Mouse (Mus musculus) ES-E14 (cell line): ENCODE measurements around the gene Pou3f3. TPM values are rescaled to one million over a fixed set of nuclear protein-coding genes. Genes with fewer than 3 reads are reported as not detected.

Experiments
- DNase-seq: peaks from one replicate; pipeline ENCODE4 v3.0.0-alpha.2; 2013; ENCODE audit warnings: low read depth, low spot score
- H3K27ac ChIP-seq: 2 replicates; pipeline ENCODE4 v1.5.1; 2012; ENCODE audit warnings: low read depth, mild to moderate bottlenecking, low read length, moderate library complexity, mixed read lengths; ENCODE audit not compliant: poor library complexity, insufficient read depth, severe bottlenecking
- H3K36me3 ChIP-seq: 2 replicates; pipeline ENCODE4 v1.6.1; 2012; ENCODE audit warnings: mild to moderate bottlenecking, low read length, moderate library complexity, mixed read lengths; ENCODE audit not compliant: control insufficient read depth, poor library complexity, insufficient read depth, severe bottlenecking
- H3K4me1 ChIP-seq, 2 experiments: fragments of 150-350 bp in 1 of 2; sonication (generic) in 1 of 2; 2 replicates each; pipeline ENCODE4 v1.6.1; 2012; ENCODE audit warnings: low read length in 2 of 2, mild to moderate bottlenecking in 1 of 2, mixed read lengths in 1 of 2; ENCODE audit not compliant: control insufficient read depth in 2 of 2, insufficient read depth in 2 of 2, poor library complexity in 1 of 2
- H3K4me3 ChIP-seq, 2 experiments: fragments of 150-350 bp in 1 of 2; sonication (generic) in 1 of 2; 2 replicates each; pipeline ENCODE4 v1.5.1; 2012; ENCODE audit warnings: low read length in 2 of 2, low read depth in 1 of 2, mild to moderate bottlenecking in 1 of 2, mixed read lengths in 1 of 2; ENCODE audit not compliant: insufficient read depth in 1 of 2, poor library complexity in 1 of 2, severe bottlenecking in 1 of 2
- H3K9ac ChIP-seq: 2 replicates; pipeline ENCODE4 v1.6.1; 2012; ENCODE audit warnings: low read depth, mild to moderate bottlenecking, low read length, mixed read lengths; ENCODE audit not compliant: poor library complexity, insufficient read depth, severe bottlenecking
- H3K9me3 ChIP-seq: fragments of 150-350 bp; sonication (generic); 2 replicates; pipeline ENCODE4 v1.6.1; 2012; ENCODE audit warnings: low read depth, mild to moderate bottlenecking, low read length; ENCODE audit not compliant: control insufficient read depth, insufficient read depth
- CHD2 ChIP-seq: IDR thresholded peaks from 2 replicates; pipeline ENCODE4 v1.6.1; 2014; ENCODE audit warnings: mild to moderate bottlenecking, low read depth, low read length, inconsistent platforms
- HCFC1 ChIP-seq: IDR thresholded peaks from 2 replicates; pipeline ENCODE4 v1.6.1; 2012; ENCODE audit warnings: low read length, inconsistent platforms, borderline replicate concordance; ENCODE audit not compliant: insufficient read depth
- MAFK ChIP-seq: IDR thresholded peaks from 2 replicates; pipeline ENCODE4 v1.6.1; 2014; ENCODE audit warnings: mild to moderate bottlenecking, low read depth, low read length, inconsistent platforms; ENCODE audit not compliant: insufficient read depth
- ZC3H11A ChIP-seq: IDR thresholded peaks from 2 replicates; pipeline ENCODE4 v1.6.1; 2012; ENCODE audit warnings: low read depth, mild to moderate bottlenecking, inconsistent platforms, low read length, borderline replicate concordance
- ZNF384 ChIP-seq: IDR thresholded peaks from 2 replicates; pipeline ENCODE4 v1.6.1; 2012; ENCODE audit warnings: low read depth, low read length, inconsistent platforms
- in situ Hi-C, 2 experiments: fragments of 600-800 bp; cut with MboI; formaldehyde crosslinking; loops; one replicate each; pipeline ENCODE4 v1.15.1; 2025; ENCODE audit warnings: low sequenced_read_pairs in 2 of 2, inconsistent platforms in 1 of 2; ENCODE audit not compliant: unreplicated experiment in 2 of 2
- total RNA-seq: library from RNA; depleted of rRNA; stranded (reverse); fragments of 300-350 nt; gene quantifications from 2 replicates; pipeline ENCODE4 v1.2.3, GENCODE M21; 2012

The Pou3f3 gene
- total RNA-seq, 1 experiment: 0.31 TPM

DNA sequence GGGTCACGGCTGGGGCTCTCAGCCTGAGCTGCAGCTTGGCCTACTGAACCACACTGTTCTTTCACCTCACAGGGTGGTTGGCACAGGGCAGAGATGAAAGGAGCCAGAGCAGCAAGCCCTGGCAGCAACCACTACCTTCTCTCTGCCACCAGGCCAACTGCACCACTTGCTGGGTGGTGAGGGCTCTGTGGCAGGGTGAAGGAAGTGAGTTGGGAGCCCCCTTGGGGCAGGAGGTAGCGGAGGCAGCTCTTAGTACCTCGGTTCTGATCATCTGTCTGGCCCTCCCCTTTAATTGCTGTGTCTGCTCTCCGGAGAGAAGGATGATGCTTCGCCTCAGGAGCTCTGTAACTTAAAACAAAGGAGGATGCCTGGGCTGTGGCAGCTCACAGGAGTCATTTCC, 23.0 kb downstream of the Pou3f3 start:
- in situ Hi-C loops: no loop called here
- DNase-seq: no peak
- no peak overlapping the region for H3K9ac ChIP-seq
- H3K4me1 ChIP-seq: no peaks in the 10 kb centered on the region
- H3K9me3 ChIP-seq: no peaks in the 10 kb centered on the region
- no peak overlapping the region for H3K4me3 ChIP-seq
- no peak overlapping the region for H3K27ac ChIP-seq
- H3K36me3 ChIP-seq: no peaks in the 10 kb centered on the region
- no peak for TF ChIP-seq CHD2
- TF ChIP-seq HCFC1: no peak
- TF ChIP-seq ZC3H11A: no peak
- no peak for TF ChIP-seq ZNF384
- no peak for TF ChIP-seq MAFK

DNA sequence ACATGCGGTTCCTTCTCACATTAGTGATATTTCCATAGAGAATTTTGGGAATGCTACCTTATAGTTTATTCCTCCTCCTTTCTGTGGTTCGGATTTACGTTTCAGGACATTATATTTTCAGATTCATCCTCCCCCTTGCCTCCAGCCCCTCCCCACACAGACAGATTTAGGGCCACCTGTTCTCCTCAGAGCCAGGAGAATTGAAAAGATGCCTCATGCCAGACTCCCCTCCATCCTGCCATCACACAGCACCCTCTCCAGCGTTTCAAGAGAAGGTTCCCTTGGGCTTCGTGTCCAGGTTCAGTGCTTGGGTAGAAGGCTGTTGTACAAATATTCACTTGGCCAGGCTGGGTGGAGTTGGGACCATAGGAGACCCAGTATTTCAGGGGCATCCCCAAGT, 25.8 kb downstream of the Pou3f3 start:
- in situ Hi-C loops: no loop called here
- Histone ChIP-seq H3K36me3 (no peaks in the 10 kb centered on the region), H3K9ac (no peak overlapping the region), H3K4me3 (no peak overlapping the region), H3K4me1 (no peaks in the 10 kb centered on the region), H3K27ac (no peak overlapping the region), H3K9me3 (no peaks in the 10 kb centered on the region)
- TF ChIP-seq ZC3H11A: no peak
- no peak for TF ChIP-seq MAFK
- no peak for TF ChIP-seq CHD2
- TF ChIP-seq ZNF384: no peak
- no peak for TF ChIP-seq HCFC1
- DNase-seq: no peak

GRCm38 (mm10) chr1:42723769-42724300, 28.3 kb downstream of the Pou3f3 start:
- H3K9ac ChIP-seq: no peak overlapping the region
- TF ChIP-seq CHD2 (no peak), ZC3H11A (no peak), ZNF384 (no peak), MAFK (no peak), HCFC1 (no peak)
- H3K36me3 ChIP-seq: no peaks in the 10 kb centered on the region
- H3K27ac ChIP-seq: no peak overlapping the region
- no peak for DNase-seq
- no peaks in the 10 kb centered on the region for H3K9me3 ChIP-seq
- no peak overlapping the region for H3K4me3 ChIP-seq
- H3K4me1 ChIP-seq: no peaks in the 10 kb centered on the region
- in situ Hi-C loops: no loop called here

DNA sequence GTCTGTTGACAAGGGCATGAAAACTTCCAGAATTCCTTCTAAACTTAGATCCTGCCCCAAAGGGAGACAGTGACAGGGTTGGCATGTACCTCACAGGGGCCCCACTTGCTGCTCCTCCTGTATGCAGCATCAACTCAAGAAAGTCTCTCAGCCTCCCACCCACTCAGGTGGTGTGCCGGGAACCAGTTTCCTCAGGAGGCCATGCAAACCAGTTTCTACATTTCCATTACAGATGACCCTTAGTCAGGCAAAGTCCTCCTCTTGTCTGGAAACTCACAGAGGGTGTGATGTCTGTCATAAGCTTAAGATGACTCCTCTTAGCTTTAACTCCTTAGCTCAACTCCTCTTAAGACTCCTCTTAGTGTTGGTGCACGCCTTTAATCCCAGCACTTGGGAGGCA, 29.3 kb downstream of the Pou3f3 start:
- Histone ChIP-seq H3K36me3 (no peaks in the 10 kb centered on the region), H3K4me1 (no peaks in the 10 kb centered on the region), H3K9ac (no peak overlapping the region), H3K27ac (no peak overlapping the region), H3K4me3 (no peak overlapping the region), H3K9me3 (no peaks in the 10 kb centered on the region)
- TF ChIP-seq CHD2 (no peak), MAFK (no peak), ZC3H11A (no peak), ZNF384 (no peak), HCFC1 (no peak)
- in situ Hi-C loops: no loop called here
- DNase-seq: no peak

- no peaks in the 10 kb centered on the region for H3K36me3 ChIP-seq
- in situ Hi-C loops: no loop called here
- no peaks in the 10 kb centered on the region for H3K9me3 ChIP-seq
- TF ChIP-seq MAFK (no peak), ZNF384 (no peak), ZC3H11A (no peak), CHD2 (no peak), HCFC1 (no peak)
- no peaks in the 10 kb centered on the region for H3K4me1 ChIP-seq
- DNase-seq: no peak
- no peak overlapping the region for H3K9ac ChIP-seq
- no peak overlapping the region for H3K4me3 ChIP-seq
- no peak overlapping the region for H3K27ac ChIP-seq
Measured at GRCm38 (mm10) chr1:42727161-42727560, 31.6 kb downstream of the Pou3f3 start.
